Mouse (Mus musculus) spleen, embryonic (tissue): ENCODE measurements around the gene Grik2.

ENCODE experiments used
- CTCF ChIA-PET: fragments of 350-600 bp; sonication (Branson Sonifier 250); formaldehyde crosslinking; loops from one replicate; lab custom pipeline; 2022; lab: Charles Lee

The Grik2 gene

GRCm38 (mm10) chr10:49788381-49788906 lies at the start of gene Grik2:
Gene Grik2, minus strand, starts transcription at chr10:49788766.
- CTCF ChIA-PET = no interaction called here

DNA sequence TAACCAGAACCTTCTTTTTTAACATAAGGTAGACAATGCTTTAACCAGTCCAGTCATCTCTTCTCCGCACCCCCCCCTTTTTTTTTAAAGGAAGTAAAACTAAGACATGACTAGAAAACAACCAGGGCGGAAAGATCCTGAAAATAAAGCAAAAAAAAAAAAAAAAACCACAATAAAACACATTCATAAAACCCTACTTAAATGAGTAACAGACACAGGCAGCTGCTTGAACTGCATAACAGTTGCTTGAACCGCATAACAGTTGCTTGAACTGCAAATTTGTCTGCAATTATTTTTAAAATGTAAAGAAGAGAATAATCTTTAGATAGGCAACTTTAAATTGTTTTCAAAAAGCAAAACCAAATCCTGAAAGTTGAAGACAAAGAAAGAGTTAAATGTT lies 45.8 kb upstream of the Grik2 start:
- CTCF ChIA-PET = no interaction called here

- CTCF ChIA-PET = no interaction called here
Observed at GRCm38 (mm10) chr10:49807276-49807675, 18.7 kb upstream of the Grik2 start.

- CTCF ChIA-PET = no interaction called here
Observed at GRCm38 (mm10) chr10:49801001-49801400, 12.4 kb upstream of the Grik2 start.

DNA sequence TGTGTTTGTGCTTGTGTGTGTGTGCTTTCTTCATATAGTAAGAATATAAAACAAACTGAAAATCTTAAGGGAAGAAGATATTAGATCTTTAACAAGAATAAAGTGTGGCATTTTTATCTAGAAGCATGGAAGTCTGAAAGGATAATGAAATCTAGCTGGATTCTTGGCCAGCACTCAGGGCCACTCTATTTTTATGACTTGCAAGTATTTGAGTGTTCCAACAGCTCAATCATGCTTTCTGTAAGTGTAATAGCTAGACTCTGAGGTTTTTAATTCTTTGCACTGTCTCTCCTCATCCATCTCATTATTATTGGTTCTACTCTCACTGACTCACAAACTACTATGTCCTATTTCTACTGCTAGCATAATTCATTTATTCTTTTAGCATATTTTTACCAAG lies 5.6 kb upstream of the Grik2 start:
- CTCF ChIA-PET = no interaction called here

DNA sequence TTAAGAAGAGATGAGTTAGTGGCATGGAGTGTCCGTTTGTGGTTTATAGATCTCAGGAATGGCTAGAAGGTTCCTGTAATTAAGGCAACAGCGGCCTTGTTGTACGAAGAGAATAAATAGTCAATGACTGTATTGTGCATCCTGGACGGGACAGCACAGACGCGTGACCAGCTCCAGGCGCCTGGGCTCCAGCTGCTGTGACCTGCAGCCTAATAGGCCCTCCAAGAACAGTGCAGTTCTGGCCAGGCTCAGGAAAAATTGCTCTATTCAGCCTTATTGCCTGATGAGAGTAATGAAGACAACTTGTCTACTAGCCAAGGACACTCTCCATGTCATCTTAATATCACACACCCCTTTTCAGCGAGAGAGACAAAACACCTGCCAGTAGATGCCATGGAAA lies 1.8 kb upstream of the Grik2 start:
- CTCF ChIA-PET = no interaction called here

DNA sequence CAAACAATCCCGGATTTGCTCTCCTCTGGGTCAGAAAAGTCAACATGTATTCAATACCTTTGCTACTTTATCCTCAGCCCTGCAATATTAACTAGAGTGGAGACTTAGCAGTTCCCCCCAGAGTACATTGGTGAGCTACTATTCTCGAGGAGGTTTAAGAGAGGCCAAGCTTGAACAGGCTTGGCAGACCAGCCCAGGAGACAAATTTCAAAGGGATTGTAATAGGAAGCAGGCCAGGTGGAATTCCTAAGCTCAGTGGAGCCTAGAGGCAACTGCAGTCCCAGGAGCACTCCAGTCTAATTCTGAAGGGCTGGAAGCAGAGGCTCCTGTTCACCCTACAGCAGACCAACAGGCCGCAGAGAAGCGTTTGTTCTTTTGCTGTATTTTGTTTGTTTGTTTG lies 1.1 kb upstream of the Grik2 start:
- CTCF ChIA-PET = no interaction called here

GRCm38 (mm10) chr10:49788914-49789313 lies 348 bp upstream of the Grik2 start:
- CTCF ChIA-PET = no interaction called here

GRCm38 (mm10) chr10:49786630-49787029 lies 1.9 kb downstream of the Grik2 start:
- CTCF ChIA-PET = no interaction called here

- CTCF ChIA-PET = no interaction called here
Observed at GRCm38 (mm10) chr10:49785477-49785876, 3.1 kb downstream of the Grik2 start.

DNA sequence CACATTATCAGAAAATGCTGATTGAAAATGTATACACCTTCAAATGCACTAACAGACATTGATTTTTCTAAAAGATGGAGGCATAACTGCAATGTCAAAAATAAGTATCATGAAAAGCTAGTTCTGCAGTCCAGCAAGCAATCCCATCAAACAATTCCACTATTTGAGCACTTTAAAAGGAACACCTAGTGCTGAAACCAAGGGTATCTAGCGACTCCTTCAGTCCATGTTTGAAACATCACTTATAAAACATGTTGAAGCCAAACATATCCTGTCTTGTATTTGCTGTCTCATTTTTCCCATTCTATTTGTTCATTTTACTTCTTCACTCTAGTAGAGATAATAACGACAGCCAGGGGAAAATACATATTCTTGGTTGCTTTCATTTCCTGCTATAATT lies 3.7 kb downstream of the Grik2 start:
- CTCF ChIA-PET = no interaction called here

- CTCF ChIA-PET = no interaction called here
Observed at GRCm38 (mm10) chr10:49782741-49783691, 5.5 kb downstream of the Grik2 start.

- CTCF ChIA-PET = no interaction called here
Observed at GRCm38 (mm10) chr10:49782061-49782460, 6.5 kb downstream of the Grik2 start.

DNA sequence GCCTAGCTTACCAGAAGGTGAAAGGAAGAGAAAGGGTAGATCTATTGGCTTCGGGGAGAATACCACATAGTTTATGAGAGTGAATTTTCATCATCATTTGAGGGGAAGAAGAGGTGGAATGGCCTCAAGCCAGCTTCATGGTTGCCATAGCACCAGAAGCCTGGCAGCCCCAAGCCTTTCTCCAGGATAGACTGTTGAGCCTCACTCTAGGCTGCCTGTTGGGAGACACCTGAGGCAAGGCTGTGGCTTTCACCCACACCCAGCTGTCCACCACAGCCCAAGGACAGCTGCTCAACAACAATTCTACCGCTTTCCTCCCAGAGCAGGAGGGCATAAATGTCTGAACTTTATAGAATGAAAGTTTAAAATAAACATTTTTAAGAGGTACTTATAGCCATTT lies 8.1 kb downstream of the Grik2 start:
- CTCF ChIA-PET = no interaction called here

GRCm38 (mm10) chr10:49768897-49769296 lies 19.7 kb downstream of the Grik2 start:
- CTCF ChIA-PET = no interaction called here

- CTCF ChIA-PET = no interaction called here
Observed at GRCm38 (mm10) chr10:49767556-49767955, 21.0 kb downstream of the Grik2 start.

DNA sequence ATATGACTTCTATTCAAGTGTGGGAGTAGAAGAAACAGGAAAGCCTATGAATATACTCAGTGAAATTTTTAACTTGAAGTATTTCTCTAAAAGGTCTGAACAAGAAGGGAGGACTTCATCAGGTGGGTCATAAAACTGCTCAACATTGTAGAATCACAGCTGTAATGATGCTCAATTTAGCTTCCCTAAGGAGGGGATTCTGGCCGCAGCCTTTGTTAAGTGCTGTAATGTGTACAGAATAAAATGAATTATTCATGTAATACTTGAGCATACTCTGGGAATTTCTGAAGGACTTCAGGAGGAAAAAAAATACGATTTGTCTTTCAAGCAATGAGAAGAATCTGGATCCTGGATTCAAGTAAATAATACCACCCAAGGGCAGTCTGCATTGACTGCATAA lies 26.0 kb downstream of the Grik2 start:
- CTCF ChIA-PET = no interaction called here

- CTCF ChIA-PET = no interaction called here
Observed at GRCm38 (mm10) chr10:49751769-49752168, 36.8 kb downstream of the Grik2 start.

GRCm38 (mm10) chr10:49731841-49732240 lies 56.7 kb downstream of the Grik2 start:
- CTCF ChIA-PET = no interaction called here

DNA sequence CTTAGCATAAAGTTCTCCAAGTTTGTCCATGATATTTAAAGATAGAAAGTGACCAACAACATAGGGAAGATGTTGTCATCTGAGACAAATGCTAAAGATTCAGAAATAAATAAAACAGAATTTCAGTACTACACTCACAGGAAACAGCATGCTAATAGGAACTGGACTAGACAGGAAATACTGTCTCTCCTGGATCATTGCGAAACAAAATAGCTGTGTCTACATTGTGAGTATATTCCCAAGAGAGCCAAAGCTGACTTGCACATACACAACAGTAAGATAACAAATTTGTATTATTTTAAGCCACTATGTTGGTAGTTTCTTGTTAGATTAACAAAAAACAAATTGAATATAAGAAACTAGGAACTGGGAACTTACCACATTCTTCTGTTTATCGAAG lies 64.9 kb downstream of the Grik2 start:
- CTCF ChIA-PET = no interaction called here

- CTCF ChIA-PET = no interaction called here
Observed at GRCm38 (mm10) chr10:49716856-49717255, 71.7 kb downstream of the Grik2 start.

DNA sequence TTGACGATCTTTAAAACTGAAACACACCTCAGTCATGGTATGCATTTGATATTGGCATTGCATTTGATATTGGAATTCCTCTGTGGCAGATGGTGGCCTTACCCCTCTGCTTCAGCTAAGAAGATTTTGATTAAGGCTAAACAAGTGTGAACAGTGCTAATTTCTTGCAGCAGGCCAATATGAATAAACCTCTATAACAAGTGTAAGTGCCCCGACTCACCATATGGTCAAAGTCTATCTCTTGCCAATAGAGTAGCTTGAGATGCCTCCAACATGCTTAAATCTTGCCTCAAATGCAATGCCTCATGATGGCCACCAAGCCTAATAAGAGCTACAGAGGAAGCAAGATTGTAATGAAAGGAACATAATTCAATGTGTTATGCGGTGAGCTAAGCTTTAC lies 78.8 kb downstream of the Grik2 start:
- CTCF ChIA-PET = no interaction called here

DNA sequence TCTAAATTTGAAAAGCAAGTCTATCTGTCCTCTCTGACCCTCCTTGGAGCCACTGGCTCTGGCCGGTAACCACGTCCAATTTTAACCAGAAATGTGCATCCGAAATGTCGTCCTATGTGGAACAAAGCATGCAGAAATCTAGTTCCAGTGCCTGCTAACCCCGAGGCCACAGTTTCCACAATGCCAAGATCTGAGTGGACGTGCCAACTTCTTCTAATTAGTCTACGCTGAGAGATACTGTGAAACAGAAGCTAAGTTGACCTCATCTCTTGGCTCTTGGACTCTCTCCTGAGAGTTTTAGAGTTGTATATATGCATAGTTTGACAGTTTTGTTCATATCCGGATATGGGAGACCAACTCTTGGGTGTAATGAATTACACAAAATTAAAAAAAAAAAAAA lies 84.1 kb downstream of the Grik2 start:
- CTCF ChIA-PET = no interaction called here
